9 mouse cellular contexts compared by ENCODE assay signal in the genomic region with DNA sequence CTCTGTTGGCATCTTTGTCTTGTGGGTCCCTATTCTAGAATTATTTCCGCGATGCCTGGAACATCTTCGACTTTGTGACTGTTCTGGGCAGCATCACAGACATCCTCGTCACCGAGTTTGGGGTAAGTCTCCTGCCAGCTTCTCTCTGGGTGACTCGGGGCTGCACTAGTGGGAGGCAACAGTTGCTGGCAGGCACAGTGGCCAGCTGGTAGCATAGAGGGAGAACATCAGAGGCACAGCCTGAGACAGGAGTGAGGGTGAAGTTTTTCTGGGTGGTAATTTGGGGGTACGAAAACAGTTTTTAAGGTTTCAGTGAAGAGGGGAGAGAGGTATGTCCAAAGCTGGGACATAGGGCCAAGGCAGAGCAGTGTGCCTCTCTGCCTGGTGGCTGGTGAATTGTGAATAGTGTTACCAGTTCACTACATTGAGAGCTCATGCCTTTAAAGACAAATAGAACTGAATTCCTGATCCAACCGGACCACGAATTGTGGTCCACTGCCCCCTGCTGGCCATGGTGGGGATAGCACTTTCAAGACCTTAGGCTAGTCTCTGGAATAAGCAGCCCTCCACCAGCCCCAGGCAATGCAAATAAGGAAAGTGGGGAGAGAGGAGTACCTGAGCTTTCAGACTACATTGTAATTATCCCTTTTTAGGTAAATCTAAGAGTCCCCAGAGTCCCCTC.
DNase-seq lines count a peak whose midpoint lies in the region; TF ChIP-seq lines count a peak whose summit lies in the region.
"Had no signal": no experiment of that assay in that cellular context is flagged by ENCODE, and none has a peak within 500 bp of the region (broad histone marks: within the 10 kb centered on the region; RNA-seq: fewer than 3 reads in every experiment).

No protein-coding gene starts in this region.

- peaks cover 0 to 8% of the 10 kb centered on the region in 2 experiments; a peak in 2 of 4 replicates for H3K4me1 ChIP-seq in MEL (ENCODE audit: control insufficient read depth in 1 of 2, insufficient read depth in 2 of 2, low read length in 2 of 2)

- peak; percentile 41 for TF ChIP-seq RAD21 in MEL (IDR thresholded peaks at IDR 0.05; ENCODE audit: low read depth, low read length)

- H3K27ac ChIP-seq in MEL (ENCODE audit: control insufficient read depth, low read depth, low read length) = no peak overlapping the region
- H3K27ac ChIP-seq: heart, embryonic 15.5 days had no signal

- no peaks in the 10 kb centered on the region for H3K27me3 ChIP-seq in MEL (ENCODE audit: control insufficient read depth in 1 of 2, insufficient read depth in 2 of 2, low read length in 2 of 2)
- H3K27me3 ChIP-seq: heart, embryonic 15.5 days had no signal

- no peak for TF ChIP-seq EP300 in MEL (IDR thresholded peaks at IDR 0.05; ENCODE audit: low read depth in 1 of 2, low read length in 2 of 2)

- no peak for TF ChIP-seq POLR2A in MEL (IDR thresholded peaks at IDR 0.05; ENCODE audit: control insufficient read depth in 1 of 2, insufficient read depth in 1 of 2, low read depth in 1 of 2, low read length in 2 of 2, poor library complexity in 1 of 2)

- H3K9ac ChIP-seq in MEL (ENCODE audit: control insufficient read depth, low read depth, low read length, poor library complexity, severe bottlenecking) = no peak overlapping the region
- H3K9ac ChIP-seq: heart, embryonic 15.5 days had no signal

- 0 out of 4 replicates have a peak, but pooled peaks cover 0 to under 1% of the 10 kb centered on the region in 2 experiments for H3K36me3 ChIP-seq in MEL (ENCODE audit: control insufficient read depth in 1 of 2, insufficient read depth in 2 of 2, low read length in 2 of 2)
- H3K36me3 ChIP-seq: heart, embryonic 15.5 days had no signal

- TF ChIP-seq CTCF in MEL (IDR thresholded peaks at IDR 0.05 in 2 of 3, conservative IDR thresholded peaks at IDR 0.05 in 1 of 3; ENCODE audit: control insufficient read depth in 1 of 3, insufficient read depth in 1 of 3, low read depth in 2 of 3, low read length in 3 of 3, poor library complexity in 1 of 3, severe bottlenecking in 1 of 3) = peak; percentile 86 to 96 (median 88)

- H3K79me2 ChIP-seq in MEL (ENCODE audit: control insufficient read depth, insufficient read depth, low read length, poor library complexity) = no peaks in the 10 kb centered on the region

- peak; percentile 73 for DNase-seq in 416B (ENCODE audit: low read depth)
- DNase-seq in MEL (ENCODE audit: low read depth, low spot score) = peak; percentile 75
- DNase-seq in cerebellum, adult 11-12 months = peak; percentile 76
- peak; percentile 56 to 71 for DNase-seq in frontal cortex, postnatal 10 days (ENCODE audit: low spot score in 2 of 2)
- peak; percentile 73 for DNase-seq in layer of hippocampus, adult 11-12 months (ENCODE audit: low spot score)
- DNase-seq in lung, adult 18-20 months = peak; percentile 48 to 63
- DNase-seq in retina, embryonic 14.5 days (ENCODE audit: low spot score) = peak; percentile 88
- peak; percentile 57 for DNase-seq in urinary bladder, adult 2 months (ENCODE audit: low spot score)

- no peaks in the 10 kb centered on the region for H3K9me3 ChIP-seq in MEL (replicated peaks; ENCODE audit: insufficient read depth, low read length)
- H3K9me3 ChIP-seq: heart, embryonic 15.5 days had no signal

- H3K4me3 ChIP-seq in MEL (ENCODE audit: control insufficient read depth in 1 of 2, insufficient read depth in 1 of 2, low read depth in 2 of 2, low read length in 2 of 2) = no peak overlapping the region
- H3K4me3 ChIP-seq: heart, embryonic 15.5 days had no signal

TF ChIP-seq in MEL, 35 proteins besides CTCF, POLR2A, EP300 and RAD21:
- TF ChIP-seq MYC (IDR thresholded peaks at IDR 0.05; ENCODE audit: low read depth, low read length) = no peak
- no peak for TF ChIP-seq TBP (IDR thresholded peaks at IDR 0.05; ENCODE audit: low read depth, low read length)
- no peak for TF ChIP-seq NELFE (IDR thresholded peaks at IDR 0.05; ENCODE audit: low read depth, low read length)
- no peak for TF ChIP-seq UBTF (IDR thresholded peaks at IDR 0.05; ENCODE audit: borderline replicate concordance, insufficient read depth, low read depth, low read length)
- TF ChIP-seq KAT2A (conservative IDR thresholded peaks at IDR 0.05; ENCODE audit: low read depth, low read length) = no peak
- no peak for TF ChIP-seq ZKSCAN1 (IDR thresholded peaks at IDR 0.05; ENCODE audit: low read depth, low read length)
- no peak for TF ChIP-seq CHD2 (IDR thresholded peaks at IDR 0.05; ENCODE audit: low read length)
- peak; percentile 45; the same call in 1 of the 2 replicates for TF ChIP-seq SMC3 (IDR thresholded peaks at IDR 0.05; ENCODE audit: low read depth, low read length)
